Mouse (Mus musculus): ENCODE results near the gene Hectd1. TPM values are rescaled to one million over a fixed set of nuclear protein-coding genes. Genes with fewer than 3 reads are reported as not detected.

Gene Hectd1
- total and polyA plus RNA-seq, 2 experiments, result 15.1 to 96.1 TPM

- Histone ChIP-seq H3K79me2 (ENCODE audit: control insufficient read depth, insufficient read depth, low read length) (no peaks in the 10 kb centered on the region), H3K4me3 (ENCODE audit: insufficient read depth, low read depth, low read length) (no peak overlapping the region), H3K36me3 (ENCODE audit: control insufficient read depth, insufficient read depth, low read length) (no peaks in the 10 kb centered on the region), H3K27ac (replicated peaks; ENCODE audit: insufficient read depth, low read depth, low read length) (no peak overlapping the region), H3K9ac (ENCODE audit: low read depth, low read length) (no peak overlapping the region), H3K4me1 (ENCODE audit: control insufficient read depth, insufficient read depth, low read length) (no peaks in the 10 kb centered on the region), H3K27me3 (ENCODE audit: control insufficient read depth, insufficient read depth, low read length) (no peaks in the 10 kb centered on the region)
- TF ChIP-seq POLR2A (IDR thresholded peaks at IDR 0.05; ENCODE audit: extremely low read depth, insufficient read depth, low read length) (no peak), CTCF (IDR thresholded peaks at IDR 0.05; ENCODE audit: low read depth, low read length) (no peak)
- no peak for DNase-seq (ENCODE audit: extremely low read depth, low read depth, low spot score)
- WGBS, result 82% methylated on average over 14 of the region's 14 CpGs
These were observed 94.6 kb downstream of the Hectd1 start for GRCm38 (mm10) chr12:51734605-51735211.

- 95% methylated on average over 9 of the region's 9 CpGs for WGBS
- H3K27me3 ChIP-seq (ENCODE audit: control insufficient read depth, insufficient read depth, low read length), result no peaks in the 10 kb centered on the region
- no peak overlapping the region for H3K9ac ChIP-seq (ENCODE audit: low read depth, low read length)
- H3K36me3 ChIP-seq (ENCODE audit: control insufficient read depth, insufficient read depth, low read length), result no peaks in the 10 kb centered on the region
- no peaks in the 10 kb centered on the region for H3K79me2 ChIP-seq (ENCODE audit: control insufficient read depth, insufficient read depth, low read length)
- TF ChIP-seq CTCF (IDR thresholded peaks at IDR 0.05; ENCODE audit: low read depth, low read length) (no peak), POLR2A (IDR thresholded peaks at IDR 0.05; ENCODE audit: extremely low read depth, insufficient read depth, low read length) (no peak)
- H3K27ac ChIP-seq (replicated peaks; ENCODE audit: insufficient read depth, low read depth, low read length), result peak overlapping the region; percentile 64; the same call in 1 of the 2 replicates
- no peaks in the 10 kb centered on the region for H3K4me1 ChIP-seq (ENCODE audit: control insufficient read depth, insufficient read depth, low read length)
- H3K4me3 ChIP-seq (ENCODE audit: insufficient read depth, low read depth, low read length), result no peak overlapping the region
- DNase-seq (ENCODE audit: extremely low read depth, low read depth, low spot score), result no peak
These were observed 99.5 kb downstream of the Hectd1 start for GRCm38 (mm10) chr12:51729827-51730226.

- Histone ChIP-seq H3K4me1 (ENCODE audit: control insufficient read depth, insufficient read depth, low read length) (no peaks in the 10 kb centered on the region), H3K27ac (replicated peaks; ENCODE audit: insufficient read depth, low read depth, low read length) (peak overlapping the region; percentile 40), H3K27me3 (ENCODE audit: control insufficient read depth, insufficient read depth, low read length) (no peaks in the 10 kb centered on the region), H3K4me3 (ENCODE audit: insufficient read depth, low read depth, low read length) (no peak overlapping the region), H3K9ac (ENCODE audit: low read depth, low read length) (no peak overlapping the region), H3K36me3 (ENCODE audit: control insufficient read depth, insufficient read depth, low read length) (no peaks in the 10 kb centered on the region), H3K79me2 (ENCODE audit: control insufficient read depth, insufficient read depth, low read length) (no peaks in the 10 kb centered on the region)
- no peak for DNase-seq (ENCODE audit: extremely low read depth, low read depth, low spot score)
- 69% methylated on average over 11 of the region's 11 CpGs for WGBS
- TF ChIP-seq CTCF (IDR thresholded peaks at IDR 0.05; ENCODE audit: low read depth, low read length), result no peak
- no peak for TF ChIP-seq POLR2A (IDR thresholded peaks at IDR 0.05; ENCODE audit: extremely low read depth, insufficient read depth, low read length)
These were observed 100.3 kb downstream of the Hectd1 start for GRCm38 (mm10) chr12:51729058-51729457.

GRCm38 (mm10) chr12:51721836-51722235, 107.5 kb downstream of the Hectd1 start:
- Histone ChIP-seq H3K36me3 (ENCODE audit: control insufficient read depth, insufficient read depth, low read length) (peaks cover 3% of the 10 kb centered on the region; the same call in 1 of the 2 replicates), H3K79me2 (ENCODE audit: control insufficient read depth, insufficient read depth, low read length) (no peaks in the 10 kb centered on the region), H3K27ac (replicated peaks; ENCODE audit: insufficient read depth, low read depth, low read length) (no peak overlapping the region), H3K9ac (ENCODE audit: low read depth, low read length) (no peak overlapping the region), H3K4me3 (ENCODE audit: insufficient read depth, low read depth, low read length) (no peak overlapping the region), H3K27me3 (ENCODE audit: control insufficient read depth, insufficient read depth, low read length) (no peaks in the 10 kb centered on the region), H3K4me1 (ENCODE audit: control insufficient read depth, insufficient read depth, low read length) (no peaks in the 10 kb centered on the region)
- no peak for DNase-seq (ENCODE audit: extremely low read depth, low read depth, low spot score)
- WGBS, result 97% methylated on average over 8 of the region's 8 CpGs
- TF ChIP-seq CTCF (IDR thresholded peaks at IDR 0.05; ENCODE audit: low read depth, low read length) (no peak), POLR2A (IDR thresholded peaks at IDR 0.05; ENCODE audit: extremely low read depth, insufficient read depth, low read length) (no peak)

- TF ChIP-seq POLR2A (IDR thresholded peaks at IDR 0.05; ENCODE audit: extremely low read depth, insufficient read depth, low read length) (no peak), CTCF (IDR thresholded peaks at IDR 0.05; ENCODE audit: low read depth, low read length) (no peak)
- no peak for DNase-seq (ENCODE audit: extremely low read depth, low read depth, low spot score)
- WGBS, result 86% methylated on average over 6 of the region's 6 CpGs
- Histone ChIP-seq H3K27ac (replicated peaks; ENCODE audit: insufficient read depth, low read depth, low read length) (no peak overlapping the region), H3K9ac (ENCODE audit: low read depth, low read length) (no peak overlapping the region), H3K36me3 (ENCODE audit: control insufficient read depth, insufficient read depth, low read length) (peaks cover 3% of the 10 kb centered on the region; the same call in 1 of the 2 replicates), H3K4me1 (ENCODE audit: control insufficient read depth, insufficient read depth, low read length) (no peaks in the 10 kb centered on the region), H3K79me2 (ENCODE audit: control insufficient read depth, insufficient read depth, low read length) (no peaks in the 10 kb centered on the region), H3K27me3 (ENCODE audit: control insufficient read depth, insufficient read depth, low read length) (no peaks in the 10 kb centered on the region), H3K4me3 (ENCODE audit: insufficient read depth, low read depth, low read length) (no peak overlapping the region)
These were observed 110.7 kb downstream of the Hectd1 start for GRCm38 (mm10) chr12:51718617-51719016.

- no peak overlapping the region for H3K9ac ChIP-seq (ENCODE audit: low read depth, low read length)
- 54% methylated on average over 1 of the region's 1 CpGs for WGBS
- H3K4me1 ChIP-seq (ENCODE audit: control insufficient read depth, insufficient read depth, low read length), result no peaks in the 10 kb centered on the region
- no peak for DNase-seq (ENCODE audit: extremely low read depth, low read depth, low spot score)
- no peak overlapping the region for H3K4me3 ChIP-seq (ENCODE audit: insufficient read depth, low read depth, low read length)
- H3K27me3 ChIP-seq (ENCODE audit: control insufficient read depth, insufficient read depth, low read length), result no peaks in the 10 kb centered on the region
- no peak overlapping the region for H3K27ac ChIP-seq (replicated peaks; ENCODE audit: insufficient read depth, low read depth, low read length)
- no peaks in the 10 kb centered on the region for H3K79me2 ChIP-seq (ENCODE audit: control insufficient read depth, insufficient read depth, low read length)
- TF ChIP-seq POLR2A (IDR thresholded peaks at IDR 0.05; ENCODE audit: extremely low read depth, insufficient read depth, low read length), result no peak
- no peak for TF ChIP-seq CTCF (IDR thresholded peaks at IDR 0.05; ENCODE audit: low read depth, low read length)
- H3K36me3 ChIP-seq (ENCODE audit: control insufficient read depth, insufficient read depth, low read length), result no peaks in the 10 kb centered on the region
These were observed 116.7 kb downstream of the Hectd1 start for GRCm38 (mm10) chr12:51712685-51713084.

Data from liver, adult 2 months (tissue).